Mouse (Mus musculus) adrenal gland, postnatal 25 days (tissue): ENCODE measurements around the gene Ogfr. TPM values are rescaled to one million over a fixed set of nuclear protein-coding genes. Genes with fewer than 3 reads are reported as not detected.

ENCODE experiments used
- DNase-seq: peaks from one replicate; pipeline ENCODE4 v3.0.0; 2021; ENCODE audit warnings: mixed read lengths
- long read RNA-seq: library from polyadenylated mRNA; stranded (forward); transcript quantifications from one replicate; pipeline ENCODE4 v2.0.0, GENCODE M21; 2021
- total RNA-seq: library from RNA; stranded (reverse); gene quantifications from 2 replicates; pipeline ENCODE4 v1.2.3, GENCODE M21; 2021

The Ogfr gene
- total RNA-seq: 44.2 and 53.5 TPM in 2 replicates
- long read RNA-seq, transcript Ogfr-201 (7 exons, 2,449 nt): major isoform, 39 of 45 reads
- long read RNA-seq, partial matches to known transcripts: 1 of 45 reads
- long read RNA-seq, other reads (novel, unspliced or antisense): 5 of 45 reads

- peak; percentile 85 for DNase-seq
Measured at GRCm38 (mm10) chr2:180589123-180589831, at the start of gene Ogfr. Ogfr (plus strand) TSS chr2:180589245.

GRCm38 (mm10) chr2:180543675-180544074 lies 45.4 kb upstream of the Ogfr start:
- no peak for DNase-seq

- no peak for DNase-seq
Measured at GRCm38 (mm10) chr2:180545046-180545445, 44.0 kb upstream of the Ogfr start.

- no peak for DNase-seq
Measured at GRCm38 (mm10) chr2:180547384-180548106, 41.5 kb upstream of the Ogfr start.

GRCm38 (mm10) chr2:180552340-180552739 lies 36.7 kb upstream of the Ogfr start:
- DNase-seq: no peak

- DNase-seq: no peak
Measured at GRCm38 (mm10) chr2:180555219-180555618, 33.8 kb upstream of the Ogfr start.

GRCm38 (mm10) chr2:180556470-180556869 lies 32.6 kb upstream of the Ogfr start:
- no peak for DNase-seq

GRCm38 (mm10) chr2:180560245-180560644 lies 28.8 kb upstream of the Ogfr start:
- DNase-seq: no peak

GRCm38 (mm10) chr2:180562146-180562545 lies 26.9 kb upstream of the Ogfr start:
- no peak for DNase-seq

GRCm38 (mm10) chr2:180563296-180563695 lies 25.7 kb upstream of the Ogfr start:
- no peak for DNase-seq

GRCm38 (mm10) chr2:180563841-180564240 lies 25.2 kb upstream of the Ogfr start:
- DNase-seq: no peak

GRCm38 (mm10) chr2:180566240-180566913 lies 22.7 kb upstream of the Ogfr start:
- DNase-seq: peak; percentile 62

GRCm38 (mm10) chr2:180569028-180569643 lies 19.9 kb upstream of the Ogfr start:
- DNase-seq: peak; percentile 53

- DNase-seq: no peak
Measured at GRCm38 (mm10) chr2:180576482-180576881, 12.6 kb upstream of the Ogfr start.

- DNase-seq: peak; percentile 75
Measured at GRCm38 (mm10) chr2:180578686-180579085, 10.4 kb upstream of the Ogfr start.

GRCm38 (mm10) chr2:180581002-180581401 lies 8.0 kb upstream of the Ogfr start, which contains the start of gene Mrgbp:
Mrgbp (plus strand) TSS chr2:180581304.
- DNase-seq: no peak

GRCm38 (mm10) chr2:180582481-180583153 lies 6.4 kb upstream of the Ogfr start:
- peak; percentile 99 for DNase-seq

- no peak for DNase-seq
Measured at GRCm38 (mm10) chr2:180583154-180583507, 5.9 kb upstream of the Ogfr start.

GRCm38 (mm10) chr2:180588736-180589122 lies 316 bp upstream of the Ogfr start:
- DNase-seq: no peak

GRCm38 (mm10) chr2:180597490-180597889 lies 8.4 kb downstream of the Ogfr start, which contains the start of gene Col9a3:
Col9a3 (plus strand) TSS chr2:180597790.
- no peak for DNase-seq

GRCm38 (mm10) chr2:180598157-180598705 lies 9.2 kb downstream of the Ogfr start:
- DNase-seq: no peak
